Mouse (Mus musculus): ENCODE data around the gene Hoxa11. TPM values are rescaled to one million over a fixed set of nuclear protein-coding genes. Genes with fewer than 3 reads are reported as not detected.

The Hoxa11 gene
- total RNA-seq, 2 experiments from 2014 or later = not detected

GRCm38 (mm10) chr6:52241001-52241621 lies 4.5 kb downstream of the Hoxa11 start:
- no peak for DNase-seq (ENCODE audit: extremely low spot score in 1 of 2, low spot score in 2 of 2)
- intact Hi-C loops (cut with DNase I) = no loop called here
- no peak for TF ChIP-seq CTCF (IDR thresholded peaks at IDR 0.05)
- no peak overlapping the region for H3K27ac ChIP-seq
- no peak overlapping the region for H3K4me3 ChIP-seq

GRCm38 (mm10) chr6:52240389-52241000 lies 5.1 kb downstream of the Hoxa11 start, which contains the start of gene Hoxa10:
Gene Hoxa10, minus strand, starts transcription at chr6:52240854.
- intact Hi-C loops (cut with DNase I) = no loop called here
- Histone ChIP-seq H3K4me3 (no peak within 1 kb of the TSS), H3K27ac (no peak within 1 kb of the TSS)
- DNase-seq (ENCODE audit: extremely low spot score in 1 of 2, low spot score in 2 of 2) = no peak
- TF ChIP-seq CTCF (IDR thresholded peaks at IDR 0.05) = peak; percentile 59

- DNase-seq (ENCODE audit: extremely low spot score in 1 of 2, low spot score in 2 of 2) = no peak
- Histone ChIP-seq H3K4me3 (no peak overlapping the region), H3K27ac (no peak overlapping the region)
- no peak for TF ChIP-seq CTCF (IDR thresholded peaks at IDR 0.05)
- intact Hi-C loops (cut with DNase I) = no loop called here
Observed at GRCm38 (mm10) chr6:52239625-52240388, 5.8 kb downstream of the Hoxa11 start.

- TF ChIP-seq CTCF (IDR thresholded peaks at IDR 0.05) = no peak
- no peak for DNase-seq (ENCODE audit: extremely low spot score in 1 of 2, low spot score in 2 of 2)
- H3K27ac ChIP-seq = no peak overlapping the region
- intact Hi-C loops (cut with DNase I) = no loop called here
- H3K4me3 ChIP-seq = no peak overlapping the region
Observed at GRCm38 (mm10) chr6:52238976-52239375, 6.6 kb downstream of the Hoxa11 start.

- Histone ChIP-seq H3K4me3 (no peak overlapping the region), H3K27ac (no peak overlapping the region)
- no peak for DNase-seq (ENCODE audit: extremely low spot score in 1 of 2, low spot score in 2 of 2)
- intact Hi-C loops (cut with DNase I) = no loop called here
- no peak for TF ChIP-seq CTCF (IDR thresholded peaks at IDR 0.05)
Observed at GRCm38 (mm10) chr6:52238155-52238545, 7.5 kb downstream of the Hoxa11 start.

- no peak for TF ChIP-seq CTCF (IDR thresholded peaks at IDR 0.05)
- intact Hi-C loops (cut with DNase I) = no loop called here
- H3K27ac ChIP-seq = no peak overlapping the region
- H3K4me3 ChIP-seq = no peak overlapping the region
- no peak for DNase-seq (ENCODE audit: extremely low spot score in 1 of 2, low spot score in 2 of 2)
Observed at GRCm38 (mm10) chr6:52237346-52238154, 8.1 kb downstream of the Hoxa11 start.

- no peak for DNase-seq (ENCODE audit: extremely low spot score in 1 of 2, low spot score in 2 of 2)
- Histone ChIP-seq H3K4me3 (no peak overlapping the region), H3K27ac (no peak overlapping the region)
- intact Hi-C loops (cut with DNase I) = no loop called here
- no peak for TF ChIP-seq CTCF (IDR thresholded peaks at IDR 0.05)
Observed at GRCm38 (mm10) chr6:52236806-52237205, 8.8 kb downstream of the Hoxa11 start.

- no peak for TF ChIP-seq CTCF (IDR thresholded peaks at IDR 0.05)
- DNase-seq (ENCODE audit: extremely low spot score in 1 of 2, low spot score in 2 of 2) = no peak
- Histone ChIP-seq H3K27ac (no peak overlapping the region), H3K4me3 (no peak overlapping the region)
- intact Hi-C loops (cut with DNase I) = no loop called here
Observed at GRCm38 (mm10) chr6:52235866-52236265, 9.7 kb downstream of the Hoxa11 start.

GRCm38 (mm10) chr6:52235267-52235666 lies 10.3 kb downstream of the Hoxa11 start:
- no peak overlapping the region for H3K4me3 ChIP-seq
- intact Hi-C loops (cut with DNase I) = no loop called here
- DNase-seq (ENCODE audit: extremely low spot score in 1 of 2, low spot score in 2 of 2) = no peak
- H3K27ac ChIP-seq = no peak overlapping the region
- no peak for TF ChIP-seq CTCF (IDR thresholded peaks at IDR 0.05)

- DNase-seq (ENCODE audit: extremely low spot score in 1 of 2, low spot score in 2 of 2) = no peak
- TF ChIP-seq CTCF (IDR thresholded peaks at IDR 0.05) = no peak
- intact Hi-C loops (cut with DNase I) = no loop called here
- no peak overlapping the region for H3K4me3 ChIP-seq
- no peak overlapping the region for H3K27ac ChIP-seq
Observed at GRCm38 (mm10) chr6:52234428-52235140, 11.0 kb downstream of the Hoxa11 start.
